Mouse (Mus musculus): ENCODE measurements around the gene Plscr4. TPM values are rescaled to one million over a fixed set of nuclear protein-coding genes. Genes with fewer than 3 reads are reported as not detected.
A peak's percentile ranks its signal among the peaks of the same experiment; 100 is the strongest.

Gene Plscr4
- 8.3 and 8.4 TPM in 2 replicates for polyA plus RNA-seq (2015; fragmentation: Nextera tagmentation; extraction: Ambion mirVana)

GRCm38 (mm10) chr9:92457261-92458058 lies at the start of gene Plscr4:
Plscr4 (plus strand) TSS chr9:92457373.
- peak within 1 kb of the TSS; percentile 81 for H3K4me3 ChIP-seq (replicated peaks; ENCODE audit: low read depth, low read length)
- H3K27ac ChIP-seq = peak within 1 kb of the TSS; percentile 89
- no peak for TF ChIP-seq CTCF (IDR thresholded peaks at IDR 0.05; ENCODE audit: low read depth)
- H3K4me1 ChIP-seq (replicated peaks; ENCODE audit: insufficient read depth, low read length) = no peaks in the 10 kb centered on the region
- H3K9me3 ChIP-seq (replicated peaks; ENCODE audit: low read length) = no peaks in the 10 kb centered on the region
- DNase-seq (ENCODE audit: low spot score) = peak; percentile 78
- H3K9ac ChIP-seq (ENCODE audit: low read depth, low read length) = peak within 1 kb of the TSS; percentile 84
- no peaks in the 10 kb centered on the region for H3K36me3 ChIP-seq (ENCODE audit: insufficient read depth, low read length)
- no peaks in the 10 kb centered on the region for H3K27me3 ChIP-seq (ENCODE audit: insufficient read depth, low read length)
- peak; percentile 92 for ATAC-seq (replicated peaks; ENCODE audit: low FRiP score, low read depth)
- peak within 1 kb of the TSS; percentile 97 for H3K4me2 ChIP-seq (ENCODE audit: low read length)
- WGBS = 7% methylated on average over 43 of the region's 43 CpGs

- Histone ChIP-seq H3K4me1 (replicated peaks; ENCODE audit: insufficient read depth, low read length) (no peaks in the 10 kb centered on the region), H3K27ac (no peak overlapping the region), H3K36me3 (ENCODE audit: insufficient read depth, low read length) (no peaks in the 10 kb centered on the region), H3K27me3 (ENCODE audit: insufficient read depth, low read length) (no peaks in the 10 kb centered on the region), H3K9me3 (replicated peaks; ENCODE audit: low read length) (no peaks in the 10 kb centered on the region), H3K9ac (ENCODE audit: low read depth, low read length) (no peak overlapping the region), H3K4me2 (ENCODE audit: low read length) (no peak overlapping the region), H3K4me3 (replicated peaks; ENCODE audit: low read depth, low read length) (no peak overlapping the region)
- DNase-seq (ENCODE audit: low spot score) = no peak
- TF ChIP-seq CTCF (IDR thresholded peaks at IDR 0.05; ENCODE audit: low read depth) = no peak
- ATAC-seq (replicated peaks; ENCODE audit: low FRiP score, low read depth) = no peak
- 89% methylated on average over 3 of the region's 3 CpGs for WGBS
Observed at GRCm38 (mm10) chr9:92410225-92410624, 46.9 kb upstream of the Plscr4 start.

- Histone ChIP-seq H3K9me3 (replicated peaks; ENCODE audit: low read length) (no peaks in the 10 kb centered on the region), H3K27me3 (ENCODE audit: insufficient read depth, low read length) (no peaks in the 10 kb centered on the region), H3K9ac (ENCODE audit: low read depth, low read length) (no peak overlapping the region), H3K27ac (no peak overlapping the region), H3K4me1 (replicated peaks; ENCODE audit: insufficient read depth, low read length) (no peaks in the 10 kb centered on the region), H3K4me3 (replicated peaks; ENCODE audit: low read depth, low read length) (no peak overlapping the region), H3K36me3 (ENCODE audit: insufficient read depth, low read length) (no peaks in the 10 kb centered on the region), H3K4me2 (ENCODE audit: low read length) (no peak overlapping the region)
- DNase-seq (ENCODE audit: low spot score) (peak; percentile 59), ATAC-seq (replicated peaks; ENCODE audit: low FRiP score, low read depth) (no peak)
- WGBS = 63% methylated on average over 2 of the region's 2 CpGs
- no peak for TF ChIP-seq CTCF (IDR thresholded peaks at IDR 0.05; ENCODE audit: low read depth)
Observed at GRCm38 (mm10) chr9:92412045-92412444, 45.1 kb upstream of the Plscr4 start.

GRCm38 (mm10) chr9:92413684-92414083 lies 43.5 kb upstream of the Plscr4 start:
- H3K27me3 ChIP-seq (ENCODE audit: insufficient read depth, low read length) = no peaks in the 10 kb centered on the region
- H3K9ac ChIP-seq (ENCODE audit: low read depth, low read length) = no peak overlapping the region
- no peaks in the 10 kb centered on the region for H3K9me3 ChIP-seq (replicated peaks; ENCODE audit: low read length)
- H3K36me3 ChIP-seq (ENCODE audit: insufficient read depth, low read length) = no peaks in the 10 kb centered on the region
- WGBS = 61% methylated on average over 3 of the region's 3 CpGs
- H3K27ac ChIP-seq = no peak overlapping the region
- no peak for ATAC-seq (replicated peaks; ENCODE audit: low FRiP score, low read depth)
- TF ChIP-seq CTCF (IDR thresholded peaks at IDR 0.05; ENCODE audit: low read depth) = no peak
- no peak overlapping the region for H3K4me3 ChIP-seq (replicated peaks; ENCODE audit: low read depth, low read length)
- H3K4me1 ChIP-seq (replicated peaks; ENCODE audit: insufficient read depth, low read length) = no peaks in the 10 kb centered on the region
- DNase-seq (ENCODE audit: low spot score) = peak; percentile 75
- no peak overlapping the region for H3K4me2 ChIP-seq (ENCODE audit: low read length)

GRCm38 (mm10) chr9:92437781-92438180 lies 19.4 kb upstream of the Plscr4 start:
- DNase-seq (ENCODE audit: low spot score) (no peak), ATAC-seq (replicated peaks; ENCODE audit: low FRiP score, low read depth) (no peak)
- Histone ChIP-seq H3K27me3 (ENCODE audit: insufficient read depth, low read length) (no peaks in the 10 kb centered on the region), H3K9me3 (replicated peaks; ENCODE audit: low read length) (no peaks in the 10 kb centered on the region), H3K4me1 (replicated peaks; ENCODE audit: insufficient read depth, low read length) (no peaks in the 10 kb centered on the region), H3K27ac (no peak overlapping the region), H3K36me3 (ENCODE audit: insufficient read depth, low read length) (no peaks in the 10 kb centered on the region), H3K4me2 (ENCODE audit: low read length) (no peak overlapping the region), H3K9ac (ENCODE audit: low read depth, low read length) (no peak overlapping the region), H3K4me3 (replicated peaks; ENCODE audit: low read depth, low read length) (no peak overlapping the region)
- TF ChIP-seq CTCF (IDR thresholded peaks at IDR 0.05; ENCODE audit: low read depth) = no peak

GRCm38 (mm10) chr9:92441468-92441867 lies 15.7 kb upstream of the Plscr4 start:
- no peak for TF ChIP-seq CTCF (IDR thresholded peaks at IDR 0.05; ENCODE audit: low read depth)
- Histone ChIP-seq H3K27ac (no peak overlapping the region), H3K4me1 (replicated peaks; ENCODE audit: insufficient read depth, low read length) (no peaks in the 10 kb centered on the region), H3K9ac (ENCODE audit: low read depth, low read length) (no peak overlapping the region), H3K4me2 (ENCODE audit: low read length) (no peak overlapping the region), H3K4me3 (replicated peaks; ENCODE audit: low read depth, low read length) (no peak overlapping the region), H3K36me3 (ENCODE audit: insufficient read depth, low read length) (no peaks in the 10 kb centered on the region), H3K9me3 (replicated peaks; ENCODE audit: low read length) (no peaks in the 10 kb centered on the region), H3K27me3 (ENCODE audit: insufficient read depth, low read length) (no peaks in the 10 kb centered on the region)
- ATAC-seq (replicated peaks; ENCODE audit: low FRiP score, low read depth) (no peak), DNase-seq (ENCODE audit: low spot score) (no peak)
- 80% methylated on average over 4 of the region's 4 CpGs for WGBS

Data from kidney, postnatal 0 days (tissue).